Mouse (Mus musculus) monocyte, adult 5-6 weeks (primary cell): Measurements from ENCODE around the gene Endov. TPM values are rescaled to one million over a fixed set of nuclear protein-coding genes. Genes with fewer than 3 reads are reported as not detected.
A peak's percentile ranks its signal among the peaks of the same experiment; 100 is the strongest.

Experiments
- ATAC-seq: fragments of 153-309, 156-312 bp; replicated peaks from 2 replicates; pipeline ENCODE4 v1.8.0; 2017; ENCODE audit warnings: mild to moderate bottlenecking; ENCODE audit not compliant: low TSS enrichment, insufficient number of reproducible peaks, severe bottlenecking, poor library complexity, low FRiP score
- total RNA-seq: library from RNA; stranded (forward); fragments of 200-1000, 200-491, 200-594 nt; gene quantifications from 3 replicates; pipeline ENCODE4 v1.2.3, GENCODE M21; 2017

The Endov gene
- total RNA-seq = 4.1 to 11.0 TPM (median 7.6 TPM) in 3 replicates

GRCm38 (mm10) chr11:119490861-119491689 is at the start of gene Endov:
Gene Endov, plus strand, starts transcription at chr11:119491347.
- ATAC-seq = peak; percentile 94

- ATAC-seq = no peak
Measured at GRCm38 (mm10) chr11:119442199-119442598, 48.9 kb upstream of the Endov start.

- no peak for ATAC-seq
Measured at GRCm38 (mm10) chr11:119443442-119443841, 47.7 kb upstream of the Endov start.

GRCm38 (mm10) chr11:119456097-119456496 is 35.0 kb upstream of the Endov start:
- ATAC-seq = no peak

- no peak for ATAC-seq
Measured at GRCm38 (mm10) chr11:119477876-119478275, 13.3 kb upstream of the Endov start.

GRCm38 (mm10) chr11:119491690-119492087 is 542 bp downstream of the Endov start:
- no peak; the same call in 1 of the 2 replicates for ATAC-seq

GRCm38 (mm10) chr11:119492830-119493229 is 1.7 kb downstream of the Endov start:
- ATAC-seq = no peak

GRCm38 (mm10) chr11:119493516-119493915 is 2.4 kb downstream of the Endov start:
- no peak for ATAC-seq

- no peak for ATAC-seq
Measured at GRCm38 (mm10) chr11:119496147-119496546, 5.0 kb downstream of the Endov start.

GRCm38 (mm10) chr11:119497451-119497850 is 6.3 kb downstream of the Endov start:
- no peak for ATAC-seq

- ATAC-seq = no peak
Measured at GRCm38 (mm10) chr11:119499297-119499696, 8.2 kb downstream of the Endov start.

GRCm38 (mm10) chr11:119500011-119500410 is 8.9 kb downstream of the Endov start:
- no peak for ATAC-seq

GRCm38 (mm10) chr11:119503675-119504074 is 12.5 kb downstream of the Endov start:
- ATAC-seq = peak; percentile 86

- ATAC-seq = no peak
Measured at GRCm38 (mm10) chr11:119506386-119506785, 15.2 kb downstream of the Endov start.

GRCm38 (mm10) chr11:119507772-119508171 is 16.6 kb downstream of the Endov start:
- ATAC-seq = no peak

GRCm38 (mm10) chr11:119509165-119509776 is 18.1 kb downstream of the Endov start:
- ATAC-seq = no peak

GRCm38 (mm10) chr11:119513038-119513659 is 22.0 kb downstream of the Endov start:
- no peak for ATAC-seq

GRCm38 (mm10) chr11:119514108-119514860 is 23.1 kb downstream of the Endov start:
- no peak for ATAC-seq
